Mouse (Mus musculus) heart, adult 11 months (tissue): ENCODE results near the gene Sh3glb1.
"Not testable (repeated sequence)": the region's sequence is repeated elsewhere in the genome, so short reads cannot be mapped to it uniquely, and the experiment has no call there.

Experiments
- DNase-seq: peaks from one replicate; pipeline ENCODE4 v3.0.0; 2022

Sh3glb1 gene

DNA sequence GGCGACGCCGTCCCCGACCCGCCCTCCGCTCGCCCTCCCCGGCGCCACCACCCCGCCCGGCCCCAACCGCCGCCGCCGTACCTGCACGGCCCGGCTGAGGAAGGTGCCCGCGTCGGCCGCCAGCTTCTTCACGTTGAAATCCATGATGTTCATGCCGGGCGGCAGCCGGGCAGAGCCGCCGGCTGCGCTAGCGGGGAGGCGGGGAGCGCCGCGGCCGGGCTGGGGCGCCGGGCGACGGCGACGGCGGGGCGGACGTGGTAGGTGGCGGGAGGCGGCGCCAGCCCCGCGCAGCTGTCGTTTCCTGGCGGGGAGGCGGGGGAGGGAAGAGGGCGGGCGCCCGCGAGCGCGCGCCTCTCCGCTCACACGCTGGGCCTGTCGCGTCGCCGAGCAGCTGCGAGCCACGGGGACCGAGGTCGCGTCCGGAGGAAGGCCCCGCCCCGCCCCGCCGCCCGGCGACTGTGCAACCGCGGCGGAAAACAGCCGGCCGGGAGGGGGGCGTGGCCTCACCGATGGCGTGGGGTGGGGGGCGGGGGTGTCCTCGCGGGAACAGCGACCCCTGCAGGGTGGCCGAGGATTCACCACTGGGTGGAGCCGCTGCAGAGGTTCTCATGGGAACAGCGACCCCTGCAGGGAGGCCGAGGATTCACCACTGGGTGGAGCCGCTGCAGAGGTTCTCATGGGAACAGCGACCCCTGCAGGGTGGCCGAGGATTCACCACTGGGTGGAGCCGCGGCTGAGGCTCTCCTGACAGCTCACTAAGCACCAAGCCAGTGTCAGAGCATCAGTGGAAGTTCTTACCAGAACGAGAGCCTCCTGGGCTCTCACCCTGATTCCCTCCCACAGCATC, at the start of gene Sh3glb1:
TSS of gene Sh3glb1 (minus strand) at position 435 of the 847 bp plus-strand sequence.
- DNase-seq = peak; percentile 99

DNA sequence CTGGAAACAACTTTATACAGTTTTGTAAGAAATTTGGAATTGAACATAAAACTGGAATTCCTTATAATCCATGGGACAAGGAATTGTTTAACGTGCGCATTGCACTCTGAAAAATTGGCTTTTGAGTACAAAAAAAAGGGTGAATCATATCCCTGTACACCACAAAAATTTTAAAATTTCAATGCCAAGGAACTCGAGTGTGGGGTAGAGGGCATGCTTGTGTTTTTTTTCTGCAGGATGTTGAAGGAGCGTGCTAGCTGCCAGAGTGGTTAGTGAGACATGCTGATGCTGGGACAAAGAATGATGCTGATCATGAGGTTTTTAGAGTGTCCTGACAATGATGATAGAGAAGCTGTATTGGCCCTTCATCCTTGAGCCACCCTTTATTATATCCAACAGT, 45.0 kb upstream of the Sh3glb1 start:
- peak; percentile 5 for DNase-seq

DNA sequence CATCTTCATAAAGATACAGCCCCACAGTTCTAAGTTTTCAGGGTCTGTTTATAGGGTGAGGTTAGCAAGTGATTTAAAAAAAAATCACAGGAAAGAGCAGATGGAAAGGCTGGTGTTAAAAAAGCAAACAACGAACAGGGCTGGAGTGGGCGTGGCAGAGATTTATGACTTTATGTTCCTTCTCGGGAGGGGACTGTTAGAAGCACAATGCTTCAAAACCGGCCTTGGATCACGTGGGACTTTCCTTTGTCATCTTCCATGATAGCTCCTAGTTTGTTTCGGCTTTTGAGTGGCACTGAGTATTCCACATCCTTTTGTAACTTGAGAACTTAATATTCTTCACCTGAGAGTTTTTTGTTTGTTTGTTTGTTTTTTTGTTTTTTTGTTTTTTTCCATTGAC, 41.3 kb upstream of the Sh3glb1 start:
- DNase-seq = no peak

- peak; percentile 85 for DNase-seq
Measured at GRCm38 (mm10) chr3:144760592-144761309, 40.6 kb upstream of the Sh3glb1 start, which contains the start of gene Clca3a1. Gene Clca3a1 (minus strand): TSS chr3:144760977.

GRCm38 (mm10) chr3:144759719-144760118, 39.6 kb upstream of the Sh3glb1 start:
- no peak for DNase-seq

- DNase-seq = not testable (repeated sequence)
Measured at GRCm38 (mm10) chr3:144756103-144756502, 36.0 kb upstream of the Sh3glb1 start.

DNA sequence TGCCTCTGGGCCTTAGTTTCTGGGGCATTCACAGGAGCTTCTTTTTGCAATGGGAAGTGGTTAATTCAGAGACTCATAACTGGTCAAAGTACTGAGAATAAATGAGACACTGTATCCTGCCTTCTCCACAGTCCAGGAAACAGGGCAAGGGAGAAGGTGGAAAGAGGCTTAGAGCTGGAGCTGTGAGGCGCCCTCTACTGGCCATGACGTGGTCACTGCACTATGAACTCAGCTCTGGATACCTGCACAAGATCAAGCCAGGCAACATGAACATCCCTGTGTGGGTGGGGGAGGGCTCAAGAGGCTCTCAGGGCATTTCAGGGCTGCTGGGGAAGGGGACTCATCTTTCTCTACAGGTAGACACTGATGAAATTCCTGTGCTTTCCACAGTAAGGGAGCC, 33.0 kb upstream of the Sh3glb1 start:
- DNase-seq = no peak

DNA sequence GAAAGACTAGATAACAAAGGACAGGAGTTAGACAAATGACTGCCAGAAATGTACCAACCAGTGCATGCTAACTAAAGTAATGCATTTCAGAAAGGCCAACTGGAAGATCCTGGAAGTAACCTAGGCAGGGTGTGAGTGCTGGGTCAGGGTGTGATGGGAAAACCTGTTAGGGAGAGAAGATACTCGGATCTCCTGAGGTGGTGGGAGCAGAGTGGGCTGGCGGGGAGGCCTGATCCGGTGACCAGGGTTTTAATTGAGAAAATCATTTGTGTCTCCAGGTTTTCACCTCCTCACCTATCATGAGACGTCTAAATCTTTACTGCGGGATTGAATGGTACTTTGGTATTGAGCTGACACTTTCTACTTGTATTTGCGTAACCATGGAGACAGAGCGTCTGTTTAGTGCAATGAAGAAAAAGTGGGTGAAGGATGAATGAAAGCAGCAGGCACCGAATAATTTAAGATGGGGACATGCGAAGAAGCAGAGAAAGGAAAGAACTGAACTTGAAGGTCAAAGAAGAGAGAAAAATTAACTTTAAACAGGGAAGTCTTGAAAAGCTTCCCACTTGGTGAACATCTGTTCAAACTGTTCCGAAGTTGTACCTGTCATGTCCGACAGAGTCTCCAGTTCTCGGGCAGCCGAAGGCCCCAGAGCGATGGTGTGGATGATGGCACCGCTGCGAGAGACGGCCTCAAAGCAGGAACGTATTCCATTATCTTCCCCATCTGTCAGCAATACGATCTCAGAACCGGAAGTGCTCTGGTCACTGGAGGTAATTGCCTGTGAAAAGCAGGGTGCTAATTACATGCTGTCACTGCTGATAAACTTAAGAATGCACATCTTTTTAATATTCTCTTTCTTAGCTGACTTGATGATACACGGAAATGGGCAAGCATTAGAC, 29.2 kb upstream of the Sh3glb1 start:
- not testable (repeated sequence) for DNase-seq

- DNase-seq = not testable (repeated sequence)
Measured at GRCm38 (mm10) chr3:144747706-144748105, 27.6 kb upstream of the Sh3glb1 start.

DNA sequence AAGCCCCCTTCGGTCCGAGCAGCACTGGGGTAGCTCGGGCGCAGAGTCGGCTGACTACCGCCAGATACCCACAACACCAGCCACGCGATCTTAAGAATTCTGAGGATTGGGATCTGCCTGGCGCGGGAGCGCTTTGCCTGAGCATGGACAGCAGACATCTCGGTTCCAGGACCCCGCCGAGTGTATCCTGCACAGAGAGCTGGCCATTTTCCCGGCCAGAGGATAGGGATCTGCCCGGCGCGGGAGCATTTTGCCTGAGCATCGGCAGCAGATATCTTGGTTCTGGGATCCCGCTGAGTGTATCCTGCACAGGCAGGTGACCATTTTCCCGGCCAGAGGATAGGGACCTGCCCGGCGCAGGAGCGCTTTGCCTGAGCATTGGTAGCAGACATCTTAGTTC, 18.3 kb upstream of the Sh3glb1 start:
- not testable (repeated sequence) for DNase-seq

GRCm38 (mm10) chr3:144736831-144737230, 16.7 kb upstream of the Sh3glb1 start:
- DNase-seq = no peak

DNA sequence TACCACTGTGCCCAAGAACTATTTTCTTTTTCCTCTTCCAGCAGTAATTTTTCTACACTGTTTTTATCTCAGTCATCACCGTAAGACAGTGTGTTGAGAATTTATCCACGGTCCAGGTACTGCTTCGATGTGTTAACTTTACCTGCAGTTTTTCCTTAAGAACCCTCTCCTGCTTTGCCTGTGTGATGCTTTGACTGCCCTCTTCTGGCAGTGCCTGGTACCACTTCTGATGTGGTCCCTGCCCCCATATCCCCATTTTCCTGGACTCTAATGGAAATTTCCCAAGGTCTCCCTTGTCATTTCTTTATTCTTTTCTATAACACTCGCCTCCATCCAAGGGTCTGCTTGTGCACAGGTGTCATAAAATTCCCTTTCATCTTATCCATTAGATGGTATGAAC, 3.3 kb upstream of the Sh3glb1 start:
- DNase-seq = peak; percentile 96

DNA sequence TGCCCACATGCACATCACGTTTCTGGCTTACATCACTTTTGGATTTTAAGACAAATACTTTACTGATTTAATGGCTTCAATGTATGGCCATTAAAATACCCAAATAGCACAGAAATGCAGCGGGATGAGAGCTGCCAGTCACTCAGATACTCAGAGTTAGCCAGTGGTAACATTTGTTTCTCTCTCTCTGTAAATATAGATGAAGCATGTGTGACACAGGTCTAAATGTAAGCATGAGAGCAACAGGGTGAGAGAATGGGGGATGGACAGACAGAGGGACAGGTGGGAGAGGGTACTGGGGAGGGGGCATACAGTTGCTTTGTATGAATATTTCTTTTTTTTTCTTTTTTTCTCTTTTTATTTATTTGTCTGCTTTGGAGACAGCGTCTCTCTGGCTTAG, 2.4 kb upstream of the Sh3glb1 start:
- peak; percentile 66 for DNase-seq

DNA sequence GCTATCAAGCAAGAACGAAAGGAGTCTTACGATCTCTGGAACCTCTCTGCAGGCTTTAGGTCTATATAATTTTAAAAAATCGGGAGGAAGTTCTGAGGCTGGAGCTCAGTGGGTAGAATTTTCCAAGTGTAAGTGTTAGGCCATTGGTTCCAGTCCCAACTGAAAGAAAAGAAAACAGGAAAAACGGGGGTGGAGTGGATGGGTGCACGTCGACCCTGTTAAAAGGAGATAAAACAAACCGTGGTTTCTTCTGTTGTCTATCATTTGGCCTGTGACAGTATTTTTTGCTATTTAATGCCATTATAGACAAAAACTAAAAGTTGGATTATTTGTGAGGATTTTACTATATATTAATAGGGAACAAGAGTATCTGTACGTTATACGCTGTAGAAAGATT, 1.7 kb upstream of the Sh3glb1 start:
- no peak for DNase-seq

GRCm38 (mm10) chr3:144721077-144721859, 1.1 kb upstream of the Sh3glb1 start:
- DNase-seq = no peak

DNA sequence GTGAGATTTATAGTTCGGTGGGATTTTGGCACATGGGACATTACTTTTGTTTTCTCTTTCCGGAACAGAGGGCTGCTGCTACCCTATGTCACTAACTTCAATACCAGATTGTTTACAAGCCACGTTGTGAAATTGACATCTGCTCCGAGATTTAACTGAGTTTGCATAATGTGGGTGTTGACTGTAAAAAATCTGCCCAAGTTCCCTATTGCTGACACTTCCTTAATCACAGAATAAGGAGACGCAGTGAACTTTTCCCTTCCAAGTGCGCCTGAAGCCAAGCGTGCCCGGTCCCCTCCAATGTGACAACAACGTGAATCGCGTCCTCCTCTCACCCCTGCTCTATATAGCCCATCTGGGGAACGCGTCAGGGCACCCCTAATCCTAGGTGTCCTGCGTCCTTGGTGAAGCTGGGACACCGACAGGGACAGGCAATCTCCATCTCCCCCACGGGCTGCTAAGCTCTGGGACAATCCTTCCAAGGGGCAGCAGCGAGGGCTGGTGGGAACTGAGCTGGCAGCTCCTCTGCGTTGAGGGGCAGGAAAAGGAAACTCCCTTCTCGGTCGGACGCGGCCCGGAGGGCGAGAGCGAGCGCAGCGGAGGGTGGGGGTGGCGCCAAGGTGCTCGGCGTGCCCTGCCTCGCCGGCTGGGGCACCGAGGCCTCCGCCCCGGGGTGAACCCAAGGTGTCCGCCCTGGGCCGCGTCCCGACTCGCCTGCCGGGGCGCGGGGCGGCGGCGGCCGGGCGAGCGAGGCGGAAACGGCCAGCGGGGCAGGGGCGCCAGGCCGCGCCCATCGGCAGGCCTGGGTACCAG, 841 bp downstream of the Sh3glb1 start:
- peak; percentile 98 for DNase-seq

- peak; percentile 96 for DNase-seq
Measured at GRCm38 (mm10) chr3:144718706-144719087, 1.4 kb downstream of the Sh3glb1 start.

- DNase-seq = peak; percentile 92
Measured at GRCm38 (mm10) chr3:144717835-144718234, 2.3 kb downstream of the Sh3glb1 start.

- DNase-seq = no peak
Measured at GRCm38 (mm10) chr3:144717121-144717520, 3.0 kb downstream of the Sh3glb1 start.

DNA sequence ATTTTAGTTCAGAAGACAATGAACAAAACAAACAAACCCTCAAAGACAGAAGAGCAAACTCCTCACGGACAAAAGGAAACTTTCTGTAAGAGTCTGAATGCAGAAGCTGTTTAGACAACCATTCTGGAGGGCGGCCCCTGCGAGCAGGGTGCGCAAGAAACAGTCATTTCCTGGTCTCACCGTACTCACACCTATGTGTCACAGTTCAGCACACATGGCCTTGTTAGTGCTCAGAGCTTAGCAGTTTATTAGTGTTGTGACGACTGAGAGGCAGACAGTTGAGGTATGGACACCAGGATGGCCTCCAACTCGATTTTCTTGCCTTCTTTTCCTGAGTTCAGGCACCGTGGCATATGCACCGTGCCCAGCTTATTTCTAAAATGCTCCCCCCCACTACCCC, 4.2 kb downstream of the Sh3glb1 start:
- peak; percentile 91 for DNase-seq

- peak; percentile 90 for DNase-seq
Measured at GRCm38 (mm10) chr3:144715033-144715432, 5.1 kb downstream of the Sh3glb1 start.
